Mouse (Mus musculus) B cell, adult (primary cell): ENCODE measurements around the gene Resp18. TPM values are rescaled to one million over a fixed set of nuclear protein-coding genes. Genes with fewer than 3 reads are reported as not detected.

Source experiments
- total RNA-seq: library from RNA; stranded (reverse); gene quantifications from 4 replicates; pipeline ENCODE4 v1.2.4, GENCODE M21; 2023; ENCODE audit not compliant: inconsistent age

The Resp18 gene
- total RNA-seq: not detected in 4 replicates

DNA sequence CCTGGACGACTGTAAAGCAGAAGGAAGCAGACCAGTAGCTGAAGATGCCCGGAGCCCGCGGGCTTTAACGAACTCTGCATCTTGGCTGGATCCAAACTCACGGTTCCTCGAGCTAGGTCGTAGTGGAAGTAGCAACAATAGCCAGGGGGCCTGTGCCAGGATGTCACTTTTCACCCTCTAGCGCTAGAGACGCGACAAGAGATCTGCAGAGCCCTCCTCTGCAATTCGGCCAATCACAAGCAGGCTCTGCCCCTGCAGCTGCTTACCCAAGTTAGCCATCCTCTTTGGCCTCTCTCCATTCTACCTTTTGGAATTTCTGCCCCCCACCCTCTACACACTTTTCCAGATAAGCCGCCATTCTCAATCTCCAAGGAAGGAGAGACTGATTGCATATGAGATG lies at the start of gene Resp18:
Gene Resp18, minus strand, starts transcription at position 188 of the 400 bp plus-strand sequence.

DNA sequence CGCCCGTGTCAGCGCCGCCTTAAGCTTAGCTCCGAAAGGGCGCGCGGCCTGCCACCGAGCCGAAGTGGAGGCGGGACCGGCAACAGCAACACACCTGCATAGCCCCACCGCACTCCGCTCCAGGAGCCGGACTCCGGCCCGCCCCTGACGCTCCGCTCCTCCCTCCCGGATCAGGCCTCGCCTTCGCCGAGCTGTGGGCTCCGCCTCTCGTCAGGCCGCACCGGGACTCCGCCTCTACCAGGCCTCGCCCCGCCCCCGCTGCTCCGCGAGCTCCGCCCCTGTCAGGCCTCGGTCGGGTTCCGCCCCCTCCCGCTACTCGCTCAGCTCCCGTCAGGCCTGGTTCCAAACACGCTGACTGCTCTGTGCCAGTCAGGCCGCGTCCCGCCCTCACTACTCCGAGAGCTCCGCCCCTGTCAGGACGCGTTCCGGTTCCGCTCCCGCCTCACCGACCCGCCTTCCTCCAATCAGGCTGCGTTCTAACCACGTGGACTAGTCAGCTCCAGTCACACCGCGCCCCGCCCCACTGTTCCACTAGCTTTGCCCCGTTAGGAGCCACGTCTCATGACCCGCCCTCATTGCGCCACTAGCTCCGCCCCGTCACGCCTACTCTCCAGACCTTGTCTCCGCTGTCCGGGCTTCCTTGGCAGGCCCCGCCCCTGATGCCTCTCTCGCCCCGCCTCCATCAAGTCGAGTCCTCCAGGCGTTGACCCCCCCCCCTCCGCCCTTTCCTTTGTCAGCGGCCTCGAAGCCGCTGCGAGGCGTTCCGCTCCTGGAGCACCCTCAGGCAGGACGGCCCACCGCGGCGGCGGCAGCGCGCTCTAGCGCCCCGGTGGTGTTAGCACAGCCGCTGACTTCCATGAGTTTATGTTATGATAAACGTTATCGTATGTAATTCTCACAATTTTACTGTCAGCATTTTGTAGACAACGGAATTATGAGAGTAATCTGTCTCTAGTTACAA lies 39.3 kb upstream of the Resp18 start, which contains the start of gene Dnpep:
Gene Dnpep, minus strand, starts transcription at position 750 of the 961 bp plus-strand sequence.

GRCm38 (mm10) chr1:75264091-75264880 lies 13.9 kb downstream of the Resp18 start, which contains the start of gene Ptprn:
Gene Ptprn (minus strand): TSS chr1:75264502.

DNA sequence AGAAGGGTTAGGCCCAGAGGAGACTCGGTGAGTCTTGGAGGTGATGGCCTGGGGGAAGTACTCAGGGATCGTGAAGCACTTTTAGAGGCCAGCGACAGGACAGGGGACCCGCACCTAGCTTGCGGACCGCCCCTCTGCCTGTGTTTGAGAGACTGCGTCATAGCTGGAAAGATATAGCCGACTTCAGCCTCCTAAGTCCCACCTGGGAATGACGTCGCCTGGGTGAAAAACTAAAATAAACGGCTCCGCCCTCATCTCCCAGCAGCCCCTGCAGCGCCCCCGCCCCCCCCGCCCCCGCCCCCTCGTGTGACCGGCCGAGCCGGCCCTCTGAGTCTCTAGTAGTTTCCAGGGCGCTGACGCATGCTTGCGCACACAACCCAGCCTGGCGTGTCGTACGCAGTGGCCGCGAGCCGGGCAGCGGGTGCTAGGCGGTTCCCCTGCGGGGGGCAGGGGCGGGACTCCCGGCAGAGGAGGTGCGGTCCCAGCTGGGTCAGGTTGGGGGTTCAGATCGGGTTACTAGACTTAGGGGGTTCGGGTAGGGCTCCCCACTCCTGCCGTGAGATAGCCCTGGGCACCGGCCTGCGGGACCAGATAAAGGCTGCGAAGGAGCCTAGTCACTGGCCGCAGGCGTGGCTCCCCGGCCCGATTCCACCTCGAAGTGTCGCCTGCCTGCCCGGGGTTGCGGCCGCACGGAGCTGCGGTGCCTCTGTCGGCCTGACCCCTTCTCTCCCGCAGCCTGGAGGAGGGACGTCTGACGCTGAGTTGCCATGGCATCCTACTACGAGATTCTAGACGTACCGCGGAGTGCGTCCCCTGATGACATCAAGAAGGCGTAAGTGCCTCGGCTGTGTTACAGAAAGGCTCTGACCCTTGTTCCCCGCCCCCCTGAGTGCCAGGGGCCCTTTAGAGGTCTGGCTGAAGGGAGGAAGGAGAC lies 41.8 kb downstream of the Resp18 start, which contains the start of gene Dnajb2:
Gene Dnajb2, plus strand, starts transcription at position 290 of the 934 bp plus-strand sequence.

GRCm38 (mm10) chr1:75231664-75232152 lies 46.5 kb downstream of the Resp18 start, which contains the start of gene A630095N17Rik:
Gene A630095N17Rik (minus strand): TSS chr1:75232102.

Other genes starting within 250 kb of the Resp18 start
- 3.5 to 6.7 TPM (median 5.0 TPM) in 4 replicates for gene Nhej1, start 153.2 kb downstream of the Resp18 start, total RNA-seq
- gene Slc23a3, start 144.5 kb downstream of the Resp18 start, total RNA-seq: 0.93 to 1.8 TPM (median 1.3 TPM) in 4 replicates
- 107 to 119 TPM (median 112 TPM) in 4 replicates for gene Cnppd1, start 135.7 kb downstream of the Resp18 start, total RNA-seq
- 60.5 to 80.1 TPM (median 70.4 TPM) in 4 replicates for gene Retreg2, start 135.6 kb downstream of the Resp18 start, total RNA-seq
- gene Zfand2b, start 109.8 kb downstream of the Resp18 start, total RNA-seq: 39.0 to 44.9 TPM (median 43.5 TPM) in 4 replicates
- gene Abcb6, start 98.0 kb downstream of the Resp18 start, total RNA-seq: 3.7 to 5.5 TPM (median 4.0 TPM) in 4 replicates
- 30.4 to 36.3 TPM (median 33.0 TPM) in 4 replicates for gene Ankzf1, start 86.3 kb downstream of the Resp18 start, total RNA-seq
- gene Atg9a, start 86.2 kb downstream of the Resp18 start, total RNA-seq: 26.6 to 34.5 TPM (median 28.6 TPM) in 4 replicates
- 12.0 to 21.7 TPM (median 14.2 TPM) in 4 replicates for gene Glb1l, start 67.6 kb downstream of the Resp18 start, total RNA-seq
- 89.4 to 98.9 TPM (median 93.2 TPM) in 4 replicates for gene Stk16, start 67.6 kb downstream of the Resp18 start, total RNA-seq
- 197 to 212 TPM (median 207 TPM) in 4 replicates for gene Tuba4a, start 58.5 kb downstream of the Resp18 start, total RNA-seq
- gene A630095N17Rik, start 46.3 kb downstream of the Resp18 start, total RNA-seq: 1.3 TPM in 1 of 4 replicates, not detected in the others
- gene Dnajb2, start 42.0 kb downstream of the Resp18 start, total RNA-seq: 80.0 to 93.8 TPM (median 88.3 TPM) in 4 replicates
- gene Ptprn, start 13.9 kb downstream of the Resp18 start, total RNA-seq: 0.19 TPM in 1 of 4 replicates, not detected in the others
- 44.7 to 64.5 TPM (median 48.8 TPM) in 4 replicates for gene Dnpep, start 39.6 kb upstream of the Resp18 start, total RNA-seq
- gene Des, start 81.9 kb upstream of the Resp18 start, total RNA-seq: 0.21 to 0.70 TPM in 2 of 4 replicates, not detected in the others
- not detected in 4 replicates for gene Speg, start 96.9 kb upstream of the Resp18 start, total RNA-seq
- gene Gmppa, start 157.5 kb upstream of the Resp18 start, total RNA-seq: 55.8 to 68.5 TPM (median 60.3 TPM) in 4 replicates
- not detected in 4 replicates for gene Asic4, start 172.0 kb upstream of the Resp18 start, total RNA-seq
- gene Chpf, start 200.9 kb upstream of the Resp18 start, total RNA-seq: 22.9 to 28.0 TPM (median 23.2 TPM) in 4 replicates
- gene Tmem198, start 201.1 kb upstream of the Resp18 start, total RNA-seq: 4.3 to 5.5 TPM (median 4.7 TPM) in 4 replicates
- 0.16 to 0.48 TPM (median 0.45 TPM) in 3 of 4 replicates, not detected in the other for gene Obsl1, start 228.0 kb upstream of the Resp18 start, total RNA-seq
- not detected in 4 replicates for gene Inha, start 228.7 kb upstream of the Resp18 start, total RNA-seq
- 225 to 244 TPM (median 229 TPM) in 4 replicates for gene Stk11ip, start 243.1 kb upstream of the Resp18 start, total RNA-seq